Mouse (Mus musculus): ENCODE measurements around the gene Pla2g12b. TPM values are rescaled to one million over a fixed set of nuclear protein-coding genes. Genes with fewer than 3 reads are reported as not detected.

Gene Pla2g12b
- polyA plus RNA-seq, 1 experiment = not detected

DNA sequence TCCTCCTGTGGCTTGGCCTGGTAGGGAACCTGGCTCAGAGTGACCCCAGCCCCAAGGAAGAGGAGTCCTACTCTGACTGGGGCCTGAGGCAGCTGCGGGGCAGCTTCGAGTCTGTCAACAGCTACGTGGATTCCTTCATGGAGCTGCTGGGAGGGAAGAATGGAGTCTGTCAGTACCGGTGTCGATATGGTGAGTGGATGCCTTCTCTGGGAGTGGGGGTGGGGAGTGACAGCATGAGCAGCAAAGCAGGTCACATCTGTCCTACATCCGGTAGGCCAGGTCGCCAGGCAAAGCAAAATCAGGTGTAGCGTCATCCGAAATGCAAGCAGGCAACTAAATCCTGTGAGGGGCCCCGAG, 311 bp downstream of the Pla2g12b start:
- H3K4me3 ChIP-seq (ENCODE audit: insufficient read depth, low read length) = no peak overlapping the region
- H3K4me1 ChIP-seq (ENCODE audit: control insufficient read depth, insufficient read depth, low read length) = no peaks in the 10 kb centered on the region
- H3K27ac ChIP-seq (ENCODE audit: insufficient read depth, low read length) = no peak overlapping the region
- TF ChIP-seq POLR2A (IDR thresholded peaks at IDR 0.05; ENCODE audit: extremely low read depth, insufficient read depth, low read length) = no peak
- TF ChIP-seq CTCF (IDR thresholded peaks at IDR 0.05; ENCODE audit: extremely low read depth, insufficient read depth, low read length) = no peak

DNA sequence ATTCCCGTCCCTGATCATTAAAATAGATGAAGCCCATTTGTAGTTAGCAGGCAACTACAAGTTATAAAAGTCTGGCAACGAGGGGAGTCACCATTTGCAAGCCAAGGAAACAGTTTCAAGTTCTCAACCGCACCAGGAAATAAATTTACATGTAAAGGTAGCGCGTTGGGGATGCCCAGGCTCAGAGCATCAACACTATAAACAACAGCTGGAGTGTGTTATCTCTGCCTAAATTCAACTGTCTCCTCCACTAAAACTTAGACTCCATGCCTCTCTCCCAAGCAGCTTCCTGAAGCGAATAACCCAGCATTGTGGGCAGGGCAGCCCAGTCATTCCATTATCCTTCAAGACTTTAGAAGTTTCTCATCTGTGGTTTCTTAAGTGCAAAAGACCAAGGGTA, 5.0 kb downstream of the Pla2g12b start:
- H3K27ac ChIP-seq (ENCODE audit: insufficient read depth, low read length) = no peak overlapping the region
- H3K4me1 ChIP-seq (ENCODE audit: control insufficient read depth, insufficient read depth, low read length) = no peaks in the 10 kb centered on the region
- no peak overlapping the region for H3K4me3 ChIP-seq (ENCODE audit: insufficient read depth, low read length)
- no peak for TF ChIP-seq CTCF (IDR thresholded peaks at IDR 0.05; ENCODE audit: extremely low read depth, insufficient read depth, low read length)
- no peak for TF ChIP-seq POLR2A (IDR thresholded peaks at IDR 0.05; ENCODE audit: extremely low read depth, insufficient read depth, low read length)

DNA sequence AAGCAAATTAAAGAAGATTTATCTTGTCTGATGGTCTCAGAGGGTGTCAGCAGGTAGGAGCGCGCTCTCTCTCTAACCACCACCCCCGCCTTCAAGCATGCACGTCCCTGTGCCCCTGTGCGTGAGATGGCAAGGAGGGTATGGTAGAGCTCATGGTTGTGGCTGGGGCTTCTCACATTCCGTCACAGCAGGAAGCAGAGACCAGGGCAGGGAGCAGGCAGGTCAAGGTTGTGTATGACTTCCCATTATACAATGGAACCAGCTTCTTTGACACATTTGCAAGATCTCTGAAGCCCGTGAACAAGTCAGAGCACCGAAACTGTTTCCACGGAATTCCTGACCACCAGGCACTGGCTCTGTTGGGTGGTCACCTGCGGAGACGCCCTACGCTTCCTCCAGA, 6.8 kb downstream of the Pla2g12b start:
- no peaks in the 10 kb centered on the region for H3K4me1 ChIP-seq (ENCODE audit: control insufficient read depth, insufficient read depth, low read length)
- TF ChIP-seq CTCF (IDR thresholded peaks at IDR 0.05; ENCODE audit: extremely low read depth, insufficient read depth, low read length) (no peak), POLR2A (IDR thresholded peaks at IDR 0.05; ENCODE audit: extremely low read depth, insufficient read depth, low read length) (no peak)
- H3K4me3 ChIP-seq (ENCODE audit: insufficient read depth, low read length) = no peak overlapping the region
- H3K27ac ChIP-seq (ENCODE audit: insufficient read depth, low read length) = no peak overlapping the region

DNA sequence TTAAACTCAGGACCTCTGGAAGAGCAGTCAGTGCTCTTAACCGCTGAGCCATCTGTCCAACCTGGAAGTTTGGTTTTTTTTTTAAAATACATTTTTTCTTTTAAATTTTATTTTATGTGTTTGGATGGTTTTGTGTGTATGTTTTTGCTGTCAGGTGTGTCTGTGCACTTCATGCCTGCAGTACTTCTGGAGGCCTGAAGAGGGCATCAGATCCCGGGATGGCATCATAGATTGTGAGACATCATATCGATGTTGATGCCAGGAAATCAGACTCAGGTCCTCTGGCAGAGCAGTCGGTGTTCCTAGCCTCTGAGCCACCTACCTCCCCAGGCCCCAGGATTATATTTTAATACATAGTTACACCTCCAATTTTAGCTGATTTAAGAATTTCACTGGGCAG, 10.3 kb downstream of the Pla2g12b start:
- TF ChIP-seq POLR2A (IDR thresholded peaks at IDR 0.05; ENCODE audit: extremely low read depth, insufficient read depth, low read length) (no peak), CTCF (IDR thresholded peaks at IDR 0.05; ENCODE audit: extremely low read depth, insufficient read depth, low read length) (no peak)
- no peak overlapping the region for H3K27ac ChIP-seq (ENCODE audit: insufficient read depth, low read length)
- no peaks in the 10 kb centered on the region for H3K4me1 ChIP-seq (ENCODE audit: control insufficient read depth, insufficient read depth, low read length)
- H3K4me3 ChIP-seq (ENCODE audit: insufficient read depth, low read length) = no peak overlapping the region

DNA sequence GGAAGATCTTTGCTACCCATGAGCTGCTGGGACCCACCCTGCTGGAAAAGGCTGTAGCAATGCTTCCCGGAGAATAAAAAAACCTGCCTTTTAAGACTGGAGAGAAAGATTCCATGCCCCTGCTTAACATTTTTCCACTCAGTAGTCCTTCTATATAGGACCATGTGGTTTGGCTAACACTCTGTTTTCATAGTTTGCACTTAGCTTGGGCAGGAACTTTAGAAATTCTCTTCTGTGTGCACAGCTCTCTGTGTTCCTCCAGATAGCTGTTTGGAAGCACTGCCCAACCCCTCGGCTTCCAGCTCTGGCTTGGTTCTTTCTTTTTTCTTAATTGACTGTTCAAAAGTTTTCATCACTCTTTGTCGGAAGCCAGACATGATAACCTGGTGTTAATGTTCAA, 13.2 kb downstream of the Pla2g12b start:
- Histone ChIP-seq H3K4me1 (ENCODE audit: control insufficient read depth, insufficient read depth, low read length) (no peaks in the 10 kb centered on the region), H3K4me3 (ENCODE audit: insufficient read depth, low read length) (no peak overlapping the region), H3K27ac (ENCODE audit: insufficient read depth, low read length) (no peak overlapping the region)
- TF ChIP-seq POLR2A (IDR thresholded peaks at IDR 0.05; ENCODE audit: extremely low read depth, insufficient read depth, low read length) (no peak), CTCF (IDR thresholded peaks at IDR 0.05; ENCODE audit: extremely low read depth, insufficient read depth, low read length) (no peak)

DNA sequence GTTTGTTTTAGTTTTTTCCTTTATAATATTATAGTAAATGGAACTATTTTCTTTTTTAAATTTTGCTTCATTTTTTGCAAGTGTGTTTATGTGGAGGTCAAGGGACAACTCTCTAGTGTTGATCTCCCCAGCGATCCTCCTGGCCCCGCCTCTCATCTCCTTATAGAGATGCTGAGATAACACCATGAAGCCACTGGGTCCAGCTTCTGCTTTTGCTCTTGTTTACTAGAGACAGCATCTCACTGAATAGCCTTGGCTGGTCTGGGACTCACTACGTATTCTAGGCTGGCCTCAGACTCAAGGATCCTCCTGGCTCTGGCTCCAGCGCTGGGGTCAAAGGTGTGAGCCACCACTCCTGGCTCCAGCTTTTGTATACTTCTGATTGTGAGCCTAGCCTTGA, 16.1 kb downstream of the Pla2g12b start:
- Histone ChIP-seq H3K27ac (ENCODE audit: insufficient read depth, low read length) (no peak overlapping the region), H3K4me1 (ENCODE audit: control insufficient read depth, insufficient read depth, low read length) (no peaks in the 10 kb centered on the region), H3K4me3 (ENCODE audit: insufficient read depth, low read length) (no peak overlapping the region)
- TF ChIP-seq CTCF (IDR thresholded peaks at IDR 0.05; ENCODE audit: extremely low read depth, insufficient read depth, low read length) (no peak), POLR2A (IDR thresholded peaks at IDR 0.05; ENCODE audit: extremely low read depth, insufficient read depth, low read length) (no peak)

DNA sequence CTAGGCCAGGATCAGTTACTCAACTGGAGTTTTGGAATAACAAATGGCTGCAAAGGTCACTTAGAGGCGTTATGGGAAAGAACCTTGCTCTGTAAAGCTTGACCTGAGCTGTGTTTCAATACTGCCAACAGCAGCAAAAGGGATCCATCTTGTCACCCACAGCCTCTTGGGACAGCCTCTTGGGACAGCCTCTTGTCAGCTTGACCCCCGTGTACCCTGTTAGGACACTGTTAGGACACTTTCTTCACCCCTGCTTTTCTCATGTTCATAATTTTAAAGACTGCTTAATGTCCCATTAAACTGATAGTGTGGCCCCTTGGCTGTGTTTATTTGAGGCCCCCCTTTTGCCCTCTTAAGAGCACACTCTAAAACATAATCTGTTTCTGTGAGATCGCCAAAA, 21.0 kb downstream of the Pla2g12b start:
- TF ChIP-seq POLR2A (IDR thresholded peaks at IDR 0.05; ENCODE audit: extremely low read depth, insufficient read depth, low read length) = no peak
- no peak overlapping the region for H3K27ac ChIP-seq (ENCODE audit: insufficient read depth, low read length)
- no peak overlapping the region for H3K4me3 ChIP-seq (ENCODE audit: insufficient read depth, low read length)
- no peaks in the 10 kb centered on the region for H3K4me1 ChIP-seq (ENCODE audit: control insufficient read depth, insufficient read depth, low read length)

DNA sequence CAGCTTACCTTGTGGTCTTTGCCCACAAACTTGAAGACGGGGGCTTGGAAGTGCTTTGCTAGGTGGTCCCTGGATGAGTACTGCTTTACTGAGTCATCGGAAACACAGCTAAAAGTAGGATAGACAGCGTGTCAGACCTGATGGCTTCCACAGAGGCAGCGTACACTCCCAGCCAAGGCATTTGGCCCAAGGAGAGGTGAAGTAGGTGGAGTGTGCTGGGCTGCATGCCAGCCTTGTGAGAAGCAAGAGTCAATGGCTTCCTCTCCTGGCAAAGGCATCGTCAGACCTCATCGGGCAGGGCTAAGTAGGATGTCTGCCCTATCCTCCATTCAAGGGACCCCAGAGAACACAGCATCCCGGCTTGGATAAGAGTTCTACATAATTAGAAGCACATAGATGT, 21.9 kb downstream of the Pla2g12b start:
- no peaks in the 10 kb centered on the region for H3K4me1 ChIP-seq (ENCODE audit: control insufficient read depth, insufficient read depth, low read length)
- TF ChIP-seq POLR2A (IDR thresholded peaks at IDR 0.05; ENCODE audit: extremely low read depth, insufficient read depth, low read length) (no peak), CTCF (IDR thresholded peaks at IDR 0.05; ENCODE audit: extremely low read depth, insufficient read depth, low read length) (no peak)
- H3K27ac ChIP-seq (ENCODE audit: insufficient read depth, low read length) = no peak overlapping the region
- H3K4me3 ChIP-seq (ENCODE audit: insufficient read depth, low read length) = no peak overlapping the region

DNA sequence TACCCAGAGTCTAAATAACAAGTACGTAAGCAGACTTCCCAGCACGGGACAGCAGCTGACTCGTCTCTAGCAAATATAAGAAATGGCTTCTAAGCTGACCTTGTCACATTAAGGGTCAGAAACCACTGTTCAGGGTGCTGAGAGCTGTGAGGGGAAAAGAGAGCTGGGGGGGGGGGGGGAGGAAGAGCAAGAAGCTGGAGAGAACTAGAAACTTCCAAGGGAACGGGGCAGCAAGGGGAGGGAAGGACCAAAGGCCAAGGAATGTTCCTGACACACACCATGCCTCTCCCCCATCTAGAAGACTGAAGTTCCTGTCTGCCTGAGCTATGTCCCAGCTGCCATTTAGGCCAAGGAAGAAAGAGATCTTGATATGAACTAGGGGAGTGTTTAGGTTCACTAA, 22.9 kb downstream of the Pla2g12b start:
- no peak overlapping the region for H3K4me3 ChIP-seq (ENCODE audit: insufficient read depth, low read length)
- no peak overlapping the region for H3K27ac ChIP-seq (ENCODE audit: insufficient read depth, low read length)
- no peak for TF ChIP-seq POLR2A (IDR thresholded peaks at IDR 0.05; ENCODE audit: extremely low read depth, insufficient read depth, low read length)
- peaks cover 2% of the 10 kb centered on the region for H3K4me1 ChIP-seq (ENCODE audit: control insufficient read depth, insufficient read depth, low read length)

DNA sequence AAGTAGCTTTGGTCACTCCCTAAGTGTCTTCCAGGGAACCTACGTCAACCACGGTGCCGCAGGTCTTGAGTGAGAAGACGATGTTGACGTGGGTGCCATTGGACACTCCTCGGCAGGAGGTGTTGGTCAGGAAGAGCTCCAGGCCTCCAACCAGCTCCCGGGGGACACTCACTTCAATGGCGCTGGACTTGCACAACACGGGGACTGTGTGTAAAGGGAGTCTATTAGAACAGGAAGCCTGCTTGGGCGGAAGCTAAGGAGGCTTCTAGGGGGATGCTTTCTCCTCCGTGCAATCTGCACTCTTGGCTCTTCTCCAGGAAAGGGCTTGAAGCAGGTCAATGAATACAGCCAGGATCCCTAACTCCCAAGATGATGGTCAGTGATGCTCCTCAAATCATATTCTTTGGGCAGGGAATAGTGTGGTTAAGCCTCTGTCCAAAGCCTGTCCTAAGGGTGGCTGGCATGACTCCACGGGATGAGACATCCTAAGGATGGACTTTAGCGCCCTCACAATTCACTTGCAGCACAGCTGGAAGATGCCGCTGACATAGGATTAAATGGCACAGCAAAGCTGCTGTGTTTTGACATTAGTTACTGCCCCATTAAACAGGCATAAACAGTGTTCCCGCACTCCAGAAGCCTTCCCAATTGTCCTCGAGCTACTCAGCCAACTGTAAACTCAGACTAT, 26.1 kb downstream of the Pla2g12b start:
- peaks cover 2% of the 10 kb centered on the region for H3K4me1 ChIP-seq (ENCODE audit: control insufficient read depth, insufficient read depth, low read length)
- H3K27ac ChIP-seq (ENCODE audit: insufficient read depth, low read length) = no peak overlapping the region
- TF ChIP-seq CTCF (IDR thresholded peaks at IDR 0.05; ENCODE audit: extremely low read depth, insufficient read depth, low read length) (no peak), POLR2A (IDR thresholded peaks at IDR 0.05; ENCODE audit: extremely low read depth, insufficient read depth, low read length) (no peak)
- no peak overlapping the region for H3K4me3 ChIP-seq (ENCODE audit: insufficient read depth, low read length)
